Mouse (Mus musculus): ENCODE measurements around the gene Dek.

The Dek gene

GRCm38 (mm10) chr13:47047996-47048395 lies 58.0 kb downstream of the Dek start:
- no peak for DNase-seq

DNA sequence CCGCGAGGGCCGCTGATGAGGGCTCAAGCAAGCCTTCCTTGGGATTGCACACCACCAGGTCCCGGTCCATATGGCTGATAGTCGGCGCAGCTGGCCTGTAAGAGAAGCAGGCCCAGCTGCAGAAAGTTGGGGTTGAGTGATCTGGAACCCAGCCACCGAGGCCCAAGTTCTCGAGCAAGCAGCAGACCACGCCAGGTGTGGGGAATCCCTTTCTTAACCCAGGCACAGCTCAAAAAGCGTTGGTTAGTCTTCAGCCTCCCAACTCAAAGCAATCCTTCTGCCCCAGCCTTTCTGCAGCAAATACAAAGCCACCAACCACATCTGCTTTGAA lies 61.4 kb downstream of the Dek start, which contains the start of gene Tpmt:
Gene Tpmt (minus strand): TSS at position 121 of the 331 bp plus-strand sequence.
- no peak for DNase-seq

DNA sequence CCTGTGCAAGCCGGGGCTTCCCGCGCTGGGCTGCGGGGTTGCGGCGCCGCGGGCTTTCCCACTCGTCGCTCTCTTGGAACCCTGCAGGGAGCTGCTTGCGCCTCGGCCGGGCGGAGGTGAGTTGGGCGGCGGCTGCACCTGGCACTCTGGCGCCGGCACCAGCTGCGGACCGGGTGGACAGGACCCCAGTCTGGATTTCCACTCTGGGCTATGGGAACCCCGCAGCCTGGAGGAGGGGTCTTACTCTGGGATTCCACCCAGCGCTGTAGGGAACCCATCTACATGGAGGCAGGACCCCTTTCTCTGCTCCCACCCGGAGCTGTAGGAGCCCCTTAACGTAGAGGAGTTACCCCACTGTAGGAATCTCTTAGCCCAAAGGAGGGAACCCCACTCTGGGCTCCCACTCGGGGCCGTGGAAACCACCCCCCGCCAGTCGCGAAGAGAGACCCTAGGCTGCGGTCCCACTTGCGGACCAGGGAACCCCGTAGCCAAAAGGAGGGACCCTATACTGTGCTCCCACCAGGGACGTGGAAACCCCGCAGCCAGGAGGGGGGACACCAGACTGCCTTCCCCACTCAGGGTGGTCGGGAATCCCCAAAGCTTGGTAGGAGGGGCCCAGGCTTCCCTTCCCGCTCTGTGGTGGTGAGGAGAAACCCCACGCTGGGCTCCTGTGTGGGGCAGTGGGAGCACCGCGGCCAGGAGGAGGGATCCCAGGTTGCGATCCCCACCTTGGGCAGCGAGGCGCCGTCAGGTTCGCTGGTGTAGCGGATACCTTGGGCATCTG lies 62.0 kb downstream of the Dek start:
- peak; percentile 35 to 44 for DNase-seq

DNA sequence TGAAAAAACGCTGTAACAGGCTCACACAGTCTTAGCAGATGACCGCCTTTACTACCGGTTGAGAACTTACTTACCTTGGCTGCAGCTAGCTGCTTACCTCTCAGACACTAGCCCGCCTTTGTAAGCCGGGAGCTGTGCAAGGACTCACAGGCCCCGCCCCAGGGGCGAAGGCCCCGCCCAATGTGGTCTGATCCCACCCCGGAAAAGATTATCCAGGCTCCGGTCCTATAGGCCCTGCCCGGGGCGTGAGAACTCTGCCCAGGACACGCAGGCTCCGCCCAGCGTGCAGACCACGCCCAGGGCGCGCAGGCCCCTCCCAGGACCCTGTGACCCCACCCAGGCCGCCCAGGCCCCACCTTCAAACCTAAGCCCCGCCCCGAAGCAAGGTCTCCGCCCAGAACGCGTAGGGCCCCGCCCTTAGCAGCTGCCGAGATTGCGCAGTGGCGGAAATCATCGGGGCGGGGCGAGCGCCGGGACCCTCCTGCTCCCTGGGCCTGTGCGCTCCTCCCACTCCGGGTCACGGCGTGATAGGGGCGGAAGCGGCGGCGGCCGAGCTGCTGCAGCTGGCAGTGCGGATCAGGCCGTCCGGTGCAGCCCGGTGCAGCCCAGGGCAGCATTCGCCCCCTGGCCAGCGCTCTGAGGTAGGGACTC lies 62.8 kb downstream of the Dek start, which contains the start of gene Kdm1b:
Gene Kdm1b (plus strand): TSS at position 470 of the 651 bp plus-strand sequence.
- peak; percentile 96 to 100 for DNase-seq

DNA sequence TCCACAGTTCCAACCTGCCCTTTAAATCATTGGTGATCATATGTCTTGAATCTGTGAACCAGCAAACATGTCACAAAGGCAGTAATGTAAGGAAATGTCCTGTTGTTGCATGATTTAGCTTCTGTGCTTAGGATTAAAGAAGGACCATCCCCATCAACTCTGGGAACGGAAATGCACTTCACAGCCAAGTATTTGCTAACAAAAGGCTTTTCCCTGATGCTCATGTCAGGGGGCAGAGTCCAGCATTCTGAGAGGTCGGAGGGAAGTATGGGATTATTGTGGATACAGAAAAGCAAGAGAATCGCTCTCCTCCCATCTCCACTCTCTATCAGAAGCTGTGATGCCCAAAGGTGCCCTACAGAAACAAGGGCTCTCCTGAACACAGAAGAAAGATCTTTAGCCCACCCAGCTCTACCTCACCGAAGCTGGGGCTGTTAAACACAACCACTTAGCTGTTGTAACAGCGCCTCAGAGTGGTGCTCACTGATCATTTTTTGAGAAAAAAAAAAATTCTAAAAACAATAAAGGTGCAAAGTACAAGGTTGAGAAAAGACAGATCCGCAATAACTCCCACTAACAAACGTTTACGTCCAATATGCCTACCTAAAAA lies 63.9 kb downstream of the Dek start:
- no peak for DNase-seq

DNA sequence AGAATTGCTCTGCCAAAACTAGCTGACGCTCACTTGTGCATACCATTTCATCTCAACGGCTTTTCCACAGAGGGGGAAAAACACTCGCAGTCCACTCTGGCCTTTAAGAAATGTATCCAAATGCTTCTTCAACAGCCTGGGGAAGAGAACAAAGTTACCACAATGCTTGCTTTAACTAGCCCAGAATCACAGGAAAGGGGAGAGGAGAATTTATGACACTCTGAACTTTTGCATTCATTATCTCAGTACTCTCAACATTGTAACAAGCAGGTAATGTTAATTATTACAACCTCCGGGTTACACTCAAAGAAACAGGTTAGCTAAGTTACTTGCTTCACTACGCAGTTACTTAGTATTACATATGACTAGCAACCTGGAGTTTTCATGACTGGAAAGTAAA lies 65.9 kb downstream of the Dek start:
- DNase-seq, result no peak

- DNase-seq, result no peak
Observed at GRCm38 (mm10) chr13:47037946-47038345, 68.1 kb downstream of the Dek start.

All from cerebellum, adult 18-20 months (tissue).